Comparison of ENCODE assay signal across 11 mouse cellular contexts in genomic region chr15:85182063-85182462, GRCm38 (mm10). TPM values are rescaled to one million over a fixed set of nuclear protein-coding genes. Genes with fewer than 3 reads are reported as not detected.
"Had no signal": no experiment of that assay in that cellular context is flagged by ENCODE, and none has a peak within 500 bp of the region (broad histone marks: within the 10 kb centered on the region; RNA-seq: fewer than 3 reads in every experiment).

No protein-coding gene starts in this region.

- DNase-seq: liver, postnatal 0 days; lung, embryonic 14.5 days; lung, postnatal 10 days; lung, postnatal 36 days; right cerebral cortex, postnatal 14 days; thymus, adult 2 months; thymus, postnatal 25 days; thymus, postnatal 4 days had no signal

RNA-seq across cellular contexts. Expression of gene Fbln1, which starts 23.7 kb away (rescaled TPM):
- total RNA-seq: monocyte, adult 5-6 weeks; neutrophil, adult 5-6 weeks had no signal

RNA-seq across cellular contexts. Expression of gene Ribc2, which starts 50.2 kb away (rescaled TPM):
- total RNA-seq: megakaryocyte progenitor cell, adult 5-6 weeks; monocyte, adult 5-6 weeks; neutrophil, adult 5-6 weeks had no signal

RNA-seq across cellular contexts. Expression of gene Smc1b, which starts 50.3 kb away (rescaled TPM):
- total RNA-seq: megakaryocyte progenitor cell, adult 5-6 weeks; monocyte, adult 5-6 weeks; neutrophil, adult 5-6 weeks had no signal
